Mouse (Mus musculus) liver, adult 2 months (tissue): ENCODE results near the gene Lrrc8e.

Experiments used
- CTCF ChIP-seq: fragments of 200-500 bp; IDR thresholded peaks from 2 replicates; pipeline ENCODE4 v1.5.1; 2011; ENCODE audit warnings: low read depth, low read length, control low read depth
- POLR2A ChIP-seq: fragments of 200-500 bp; IDR thresholded peaks from 2 replicates; pipeline ENCODE4 v1.6.1; 2011; ENCODE audit warnings: low read length, control low read depth; ENCODE audit not compliant: insufficient read depth; ENCODE audit errors: extremely low read depth

DNA sequence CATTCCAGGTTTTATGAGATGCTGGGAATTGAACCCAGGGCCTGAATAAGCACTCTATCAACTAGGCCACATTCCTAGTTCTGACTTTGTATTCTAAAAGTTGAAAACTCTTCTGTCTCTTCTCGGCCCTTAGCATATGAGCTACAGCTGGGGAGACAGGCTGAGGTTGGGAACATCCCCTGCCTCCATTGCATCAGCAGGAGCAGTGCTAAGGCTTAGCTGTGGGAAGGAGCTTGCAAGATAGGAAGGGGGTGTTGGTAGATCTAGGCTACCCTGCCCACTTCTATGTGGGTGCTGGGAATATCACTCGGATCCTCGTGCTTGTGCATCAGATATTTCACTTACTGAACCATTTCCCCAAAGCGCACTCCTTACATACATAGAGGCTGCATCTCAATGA is 1.3 kb downstream of the Lrrc8e start:
- TF ChIP-seq POLR2A (no peak), CTCF (no peak)
